Mouse (Mus musculus) liver, adult 2 months (tissue): ENCODE measurements around the gene Drap1.

Experiments used
- CTCF ChIP-seq: fragments of 200-500 bp; IDR thresholded peaks from 2 replicates; pipeline ENCODE4 v1.5.1; 2011; ENCODE audit warnings: low read depth, low read length, control low read depth
- POLR2A ChIP-seq: fragments of 200-500 bp; IDR thresholded peaks from 2 replicates; pipeline ENCODE4 v1.6.1; 2011; ENCODE audit warnings: low read length, control low read depth; ENCODE audit not compliant: insufficient read depth; ENCODE audit errors: extremely low read depth

DNA sequence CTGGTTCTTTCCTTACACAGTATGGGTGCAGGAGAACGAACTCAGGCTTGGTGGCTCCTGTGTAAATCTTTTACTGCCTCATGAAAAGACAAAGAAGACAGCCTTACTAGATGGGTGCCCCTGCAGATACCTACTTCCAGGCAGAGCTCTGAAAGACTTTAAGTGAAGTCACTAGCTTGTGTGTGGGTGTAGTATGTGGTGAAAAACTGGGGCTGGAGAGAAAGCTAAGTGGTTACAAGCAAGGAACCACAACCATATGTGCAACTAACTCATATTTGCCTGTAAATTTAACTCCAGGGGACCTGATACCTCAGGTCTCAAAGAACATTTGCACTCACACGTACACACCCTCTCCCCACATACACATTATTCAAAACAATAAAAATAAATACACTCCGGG, 35.1 kb upstream of the Drap1 start:
- no peak for TF ChIP-seq CTCF
- no peak for TF ChIP-seq POLR2A
